Mouse (Mus musculus): ENCODE measurements around the gene Eef1akmt4.

GRCm38 (mm10) chr16:20638367-20638766 is 27.0 kb downstream of the Eef1akmt4 start:
- TF ChIP-seq CTCF (IDR thresholded peaks at IDR 0.05; ENCODE audit: borderline replicate concordance, insufficient read depth, low read length) = no peak
- no peak for TF ChIP-seq POLR2A (IDR thresholded peaks at IDR 0.05; ENCODE audit: low read depth, low read length)
